Mouse (Mus musculus) liver, adult 2 months (tissue): Measurements from ENCODE around the gene Ppp3cb. TPM values are rescaled to one million over a fixed set of nuclear protein-coding genes. Genes with fewer than 3 reads are reported as not detected.
A peak's percentile ranks its signal among the peaks of the same experiment; 100 is the strongest.

Source experiments
- DNase-seq: peaks from one replicate; pipeline ENCODE4 v3.0.0-alpha.2; 2011; ENCODE audit warnings: low read depth, low spot score; ENCODE audit errors: extremely low read depth
- H3K27ac ChIP-seq: fragments of 200-500 bp; replicated peaks from 2 replicates; pipeline ENCODE4 v1.5.1; 2012; ENCODE audit warnings: low read depth, mild to moderate bottlenecking, control low read depth, inconsistent platforms, low read length; ENCODE audit not compliant: insufficient read depth
- H3K27me3 ChIP-seq: fragments of 200-500 bp; 2 replicates; pipeline ENCODE4 v1.6.1; 2012; ENCODE audit warnings: mild to moderate bottlenecking, moderate library complexity, low read length, inconsistent platforms; ENCODE audit not compliant: control insufficient read depth, insufficient read depth
- H3K36me3 ChIP-seq: fragments of 200-500 bp; 2 replicates; pipeline ENCODE4 v1.6.1; 2012; ENCODE audit warnings: low read length, inconsistent platforms; ENCODE audit not compliant: control insufficient read depth, insufficient read depth
- H3K4me1 ChIP-seq: fragments of 200-500 bp; 2 replicates; pipeline ENCODE4 v1.6.1; 2011; ENCODE audit warnings: low read length; ENCODE audit not compliant: control insufficient read depth, insufficient read depth
- H3K4me3 ChIP-seq: fragments of 200-500 bp; 2 replicates; pipeline ENCODE4 v1.5.1; 2011; ENCODE audit warnings: low read depth, mild to moderate bottlenecking, control low read depth, low read length, moderate library complexity; ENCODE audit not compliant: insufficient read depth
- H3K79me2 ChIP-seq: fragments of 200-500 bp; 2 replicates; pipeline ENCODE4 v1.6.1; 2012; ENCODE audit warnings: inconsistent platforms, mild to moderate bottlenecking, low read length, moderate library complexity; ENCODE audit not compliant: control insufficient read depth, insufficient read depth
- H3K9ac ChIP-seq: fragments of 200-500 bp; 2 replicates; pipeline ENCODE4 v1.6.1; 2012; ENCODE audit warnings: low read depth, mild to moderate bottlenecking, control low read depth, inconsistent platforms, low read length
- CTCF ChIP-seq: fragments of 200-500 bp; IDR thresholded peaks from 2 replicates; pipeline ENCODE4 v1.5.1; 2011; ENCODE audit warnings: low read depth, low read length, control low read depth
- POLR2A ChIP-seq: fragments of 200-500 bp; IDR thresholded peaks from 2 replicates; pipeline ENCODE4 v1.6.1; 2011; ENCODE audit warnings: low read length, control low read depth; ENCODE audit not compliant: insufficient read depth; ENCODE audit errors: extremely low read depth
- WGBS: fragments of 180-500 bp; shearing (Covaris S2); methylation state at CpG from one replicate; pipeline ENCODE4 v1.1.7; 2018; 5-methylcytosine and 5-hydroxymethylcytosine counted together
- polyA plus RNA-seq: library from polyadenylated mRNA; depleted of rRNA; stranded (reverse); fragments of >200 nt; gene quantifications from 2 replicates; pipeline ENCODE4 v1.2.3, GENCODE M21; 2012
- total RNA-seq: library from RNA; depleted of rRNA; stranded (reverse); fragments of >200 nt; gene quantifications from 2 replicates; pipeline ENCODE4 v1.2.3, GENCODE M21; 2014

Gene Ppp3cb
- total and polyA plus RNA-seq, 2 experiments: 4.4 to 23.0 TPM

- TF ChIP-seq POLR2A (no peak), CTCF (no peak)
- H3K4me1 ChIP-seq: peaks cover 6% of the 10 kb centered on the region; the same call in 1 of the 2 replicates
- peak overlapping the region; percentile 96; the same call in 1 of the 2 replicates for H3K4me3 ChIP-seq
- no peaks in the 10 kb centered on the region for H3K27me3 ChIP-seq
- peaks cover 4% of the 10 kb centered on the region; the same call in 1 of the 2 replicates for H3K79me2 ChIP-seq
- no peak for DNase-seq
- H3K36me3 ChIP-seq: no peaks in the 10 kb centered on the region
- no peak overlapping the region for H3K9ac ChIP-seq
- H3K27ac ChIP-seq: no peak overlapping the region
- 64% methylated on average over 7 of the region's 7 CpGs for WGBS
These were observed 1.6 kb downstream of the Ppp3cb start for GRCm38 (mm10) chr14:20544467-20545411.

DNA sequence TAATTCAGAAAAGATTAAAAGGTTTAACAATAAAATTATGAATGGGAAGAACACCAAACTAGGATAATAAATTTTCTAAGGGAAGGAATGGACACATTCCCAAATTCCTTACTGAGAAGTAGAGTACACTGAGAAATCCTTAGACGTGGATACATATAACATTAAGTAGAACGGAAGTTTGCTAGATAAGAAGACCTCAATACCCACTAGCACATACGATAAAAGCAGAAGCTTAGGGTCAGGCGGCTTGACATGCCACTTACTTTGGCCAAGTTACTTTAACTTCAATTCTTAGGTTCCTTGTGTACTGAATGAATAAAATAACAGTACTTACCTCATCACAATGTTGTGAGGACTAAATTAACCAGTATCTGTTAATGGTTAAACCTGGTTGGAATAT is 16.7 kb downstream of the Ppp3cb start:
- H3K27ac ChIP-seq: no peak overlapping the region
- TF ChIP-seq POLR2A (no peak), CTCF (no peak)
- no peaks in the 10 kb centered on the region for H3K4me1 ChIP-seq
- no peaks in the 10 kb centered on the region for H3K27me3 ChIP-seq
- H3K79me2 ChIP-seq: no peaks in the 10 kb centered on the region
- H3K9ac ChIP-seq: no peak overlapping the region
- no peak overlapping the region for H3K4me3 ChIP-seq
- WGBS: 85% methylated on average over 4 of the region's 4 CpGs
- no peak for DNase-seq
- H3K36me3 ChIP-seq: peaks cover 3% of the 10 kb centered on the region

DNA sequence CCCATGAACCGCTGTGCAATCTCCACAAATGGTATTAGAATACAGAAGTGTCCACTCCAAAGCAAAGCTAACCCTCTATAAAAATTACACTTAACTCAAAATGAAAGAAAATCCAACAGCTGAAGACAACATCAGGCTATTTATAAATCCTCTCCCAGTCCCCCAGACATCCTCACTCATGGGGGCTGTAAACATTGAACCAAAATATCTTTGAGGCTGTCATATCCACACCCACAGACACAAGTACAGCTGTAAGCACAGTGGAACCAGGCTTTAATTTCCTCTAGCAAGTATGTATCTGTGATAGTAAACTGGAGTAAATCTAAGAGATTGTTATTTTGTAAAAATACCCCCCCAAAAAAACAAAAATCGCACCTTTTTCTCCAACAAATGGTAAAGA is 26.2 kb downstream of the Ppp3cb start:
- WGBS: 99% methylated on average over 2 of the region's 2 CpGs

GRCm38 (mm10) chr14:20508424-20508823 is 37.9 kb downstream of the Ppp3cb start:
- Histone ChIP-seq H3K9ac (no peak overlapping the region), H3K36me3 (peaks cover 13% of the 10 kb centered on the region), H3K4me3 (no peak overlapping the region), H3K27me3 (no peaks in the 10 kb centered on the region), H3K4me1 (no peaks in the 10 kb centered on the region), H3K79me2 (no peaks in the 10 kb centered on the region), H3K27ac (no peak overlapping the region)
- TF ChIP-seq CTCF (no peak), POLR2A (no peak)
- DNase-seq: no peak
- WGBS: 77% methylated on average over 2 of the region's 2 CpGs

More for the DNA sequence above, 26.2 kb downstream of the Ppp3cb start:
- DNase-seq: no peak
- Histone ChIP-seq H3K36me3 (peaks cover 10% of the 10 kb centered on the region), H3K4me1 (no peaks in the 10 kb centered on the region), H3K4me3 (no peak overlapping the region), H3K27me3 (no peaks in the 10 kb centered on the region), H3K9ac (no peak overlapping the region), H3K27ac (no peak overlapping the region), H3K79me2 (no peaks in the 10 kb centered on the region)
- no peak for TF ChIP-seq CTCF
- no peak for TF ChIP-seq POLR2A

GRCm38 (mm10) chr14:20502966-20503365 is 43.4 kb downstream of the Ppp3cb start:
- Histone ChIP-seq H3K27me3 (no peaks in the 10 kb centered on the region), H3K4me3 (no peak overlapping the region), H3K79me2 (no peaks in the 10 kb centered on the region), H3K27ac (no peak overlapping the region), H3K9ac (no peak overlapping the region), H3K36me3 (peaks cover 5% of the 10 kb centered on the region), H3K4me1 (no peaks in the 10 kb centered on the region; the same call in 1 of the 2 replicates)
- WGBS: 90% methylated on average over 10 of the region's 10 CpGs
- TF ChIP-seq POLR2A (no peak), CTCF (no peak)
- no peak for DNase-seq

DNA sequence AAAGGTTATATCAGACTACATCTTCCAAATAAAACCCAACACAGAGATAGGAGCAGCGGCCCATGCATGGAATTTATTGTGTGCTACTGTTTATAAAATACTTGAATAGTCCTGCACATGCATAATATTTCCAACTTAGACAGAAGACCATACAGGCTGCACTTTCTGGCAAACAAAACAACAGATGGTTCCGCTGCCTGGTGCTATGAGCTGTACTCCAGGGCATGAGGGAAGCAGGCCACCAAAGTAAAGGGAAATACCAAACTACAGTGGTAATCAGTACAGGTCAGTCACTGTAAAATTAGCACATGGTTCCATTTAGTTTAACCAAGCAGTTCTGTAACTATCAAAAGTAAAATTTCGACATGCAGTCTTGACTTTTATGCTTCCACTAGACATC is 46.4 kb downstream of the Ppp3cb start:
- Histone ChIP-seq H3K79me2 (no peaks in the 10 kb centered on the region), H3K9ac (no peak overlapping the region), H3K4me1 (no peaks in the 10 kb centered on the region; the same call in 1 of the 2 replicates), H3K27me3 (no peaks in the 10 kb centered on the region), H3K36me3 (peaks cover 2% of the 10 kb centered on the region), H3K4me3 (no peak overlapping the region), H3K27ac (no peak overlapping the region)
- 91% methylated on average over 3 of the region's 3 CpGs for WGBS
- no peak for DNase-seq
- no peak for TF ChIP-seq CTCF
- no peak for TF ChIP-seq POLR2A
